Mouse (Mus musculus): ENCODE measurements around the gene A430078G23Rik.

A430078G23Rik gene

GRCm38 (mm10) chr8:3412816-3413215, 59.6 kb downstream of the A430078G23Rik start:
- no peak for DNase-seq

DNA sequence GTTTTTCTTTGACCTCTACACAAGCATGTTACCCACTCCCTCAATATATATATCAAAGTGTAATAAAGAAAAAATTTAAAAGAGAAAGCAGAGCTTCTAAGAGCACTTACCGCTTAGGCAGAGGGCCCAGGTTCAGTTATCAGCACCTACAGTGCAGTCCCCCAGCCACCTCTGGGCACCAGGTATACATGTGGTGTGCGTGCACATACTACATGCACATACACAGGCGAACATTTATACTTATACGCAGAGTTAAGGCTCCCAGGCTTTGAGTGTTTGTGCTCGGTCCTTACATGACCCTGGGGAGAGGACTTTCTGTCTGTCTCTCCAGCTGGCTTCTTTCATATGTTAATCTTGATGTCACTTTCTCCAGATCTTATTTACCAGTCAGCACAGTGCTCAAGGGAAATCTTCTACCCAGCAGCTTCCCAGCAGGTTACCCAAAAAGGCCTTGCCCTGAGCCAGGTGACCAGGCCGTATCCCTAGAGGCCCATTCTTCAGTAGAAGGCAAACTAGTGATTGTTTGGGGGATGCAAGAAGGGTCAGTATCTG, 61.5 kb downstream of the A430078G23Rik start:
- DNase-seq = no peak

DNA sequence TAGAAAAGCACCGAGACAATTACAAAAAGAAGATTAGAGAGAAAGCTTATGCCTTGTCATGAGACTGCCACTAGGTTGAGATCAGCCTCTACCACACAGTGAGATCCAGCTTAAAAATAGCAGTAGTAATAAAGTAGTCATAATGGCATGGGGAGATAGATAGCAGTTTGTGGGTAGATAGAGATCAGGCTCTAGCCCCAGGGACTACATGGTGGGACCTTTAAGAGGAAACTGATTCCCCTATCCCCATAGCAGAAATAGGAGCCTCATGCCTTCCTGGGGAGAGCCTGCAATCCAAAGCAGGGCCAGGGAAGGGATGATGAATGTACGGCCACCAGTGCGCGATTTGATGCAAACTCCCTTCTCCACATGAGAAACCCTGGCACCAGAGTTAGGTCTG, 62.0 kb downstream of the A430078G23Rik start:
- DNase-seq = no peak

DNA sequence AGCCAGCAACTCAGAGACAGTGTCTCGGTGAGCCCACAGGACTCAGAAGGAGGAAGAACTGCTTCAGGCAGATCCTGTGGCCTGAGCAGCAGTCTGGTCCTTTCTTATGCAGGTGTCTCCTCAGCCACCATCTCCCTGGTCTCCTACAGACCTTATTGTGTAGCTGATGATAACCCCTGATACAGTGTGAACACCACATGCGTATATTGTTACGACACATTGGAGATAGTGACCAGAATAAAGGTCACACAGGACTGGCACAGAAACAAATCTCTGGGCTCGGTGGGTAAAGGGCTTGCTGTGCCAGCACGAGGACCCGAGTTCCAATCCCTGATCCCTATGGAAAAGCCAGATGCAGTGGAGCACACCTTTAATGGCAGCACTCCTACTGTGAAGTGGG, 62.4 kb downstream of the A430078G23Rik start:
- no peak for DNase-seq

- no peak for DNase-seq
These were observed 63.6 kb downstream of the A430078G23Rik start for GRCm38 (mm10) chr8:3416846-3417245.

DNA sequence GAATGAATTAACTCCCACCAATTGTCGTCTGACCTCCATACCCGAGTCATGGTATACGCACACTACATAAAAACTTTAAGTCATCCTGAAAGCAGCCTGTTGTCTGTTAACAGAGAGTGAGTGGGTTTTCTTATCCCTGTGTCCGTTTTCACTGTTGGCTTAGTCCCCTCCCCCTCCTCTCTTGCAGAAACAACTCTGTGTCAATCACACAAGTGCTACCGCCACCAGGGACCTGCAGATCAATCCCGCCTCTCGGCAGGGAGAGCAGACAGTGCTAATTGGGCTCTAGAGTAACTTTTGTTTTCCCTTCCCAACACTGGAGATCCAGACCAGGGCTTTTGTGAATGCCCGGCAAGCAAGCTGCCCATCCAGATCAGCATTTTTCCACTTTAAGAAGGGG, 64.2 kb downstream of the A430078G23Rik start:
- no peak for DNase-seq

DNA sequence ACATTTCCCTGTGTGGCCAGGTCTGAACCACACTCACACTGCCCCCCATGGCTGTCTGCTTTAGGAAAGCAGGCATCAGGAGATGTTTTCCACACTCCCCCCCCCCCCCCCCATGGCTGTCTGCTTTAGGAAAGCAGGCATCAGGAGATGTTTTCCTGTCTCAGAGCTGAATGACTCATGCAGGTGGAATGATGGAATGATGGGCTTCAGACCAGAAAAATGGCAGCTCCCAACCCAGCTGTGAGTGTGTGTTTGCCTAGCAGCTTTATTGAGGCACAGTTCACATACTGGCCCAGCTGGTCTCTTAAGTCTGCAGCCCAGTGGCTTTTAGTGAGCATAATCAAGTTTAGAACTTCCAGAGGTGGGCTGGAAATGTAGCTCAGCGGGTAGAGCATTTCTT, 64.9 kb downstream of the A430078G23Rik start:
- no peak for DNase-seq

GRCm38 (mm10) chr8:3420105-3420706, 67.0 kb downstream of the A430078G23Rik start:
- no peak for DNase-seq

DNA sequence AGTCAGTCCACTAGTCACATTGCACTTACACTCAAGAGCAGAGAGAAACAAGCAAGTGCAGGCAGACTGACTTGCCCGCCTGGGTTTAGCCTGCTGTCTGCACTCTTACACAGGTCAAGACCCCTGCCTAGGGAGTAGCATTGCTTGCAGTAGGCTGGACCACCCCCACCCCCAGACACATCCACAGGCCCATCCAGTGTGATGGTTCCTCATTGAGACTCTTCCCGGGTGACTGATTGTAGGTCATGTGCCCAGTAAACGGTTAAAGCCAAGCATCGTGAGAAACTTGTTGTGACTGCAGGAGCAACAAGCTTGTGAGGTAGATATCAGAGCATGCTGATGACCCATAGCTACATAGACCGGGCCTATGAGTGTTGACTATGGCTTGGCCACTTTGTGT, 68.3 kb downstream of the A430078G23Rik start:
- DNase-seq = no peak

GRCm38 (mm10) chr8:3425217-3425616, 72.0 kb downstream of the A430078G23Rik start:
- DNase-seq = no peak

DNA sequence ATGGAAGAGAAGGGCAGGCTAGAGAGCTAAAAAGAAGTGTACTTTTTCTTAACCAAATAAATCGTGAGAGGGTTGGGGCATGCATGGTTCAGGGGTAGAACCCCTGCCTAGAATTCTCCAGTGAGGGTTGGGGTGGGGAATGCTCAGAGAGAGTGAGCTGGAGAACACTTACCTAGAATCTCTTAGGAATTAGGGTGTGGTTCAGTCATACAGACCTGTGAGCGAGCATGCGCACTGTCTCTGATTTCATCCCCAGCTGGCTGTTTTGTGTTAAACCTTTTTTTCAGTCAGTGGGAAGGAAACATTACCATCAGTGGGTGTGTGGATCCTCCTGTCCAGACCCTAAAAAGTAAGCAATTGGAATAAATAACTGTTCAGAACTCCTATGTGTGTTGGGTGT, 73.0 kb downstream of the A430078G23Rik start:
- DNase-seq = no peak

- DNase-seq = no peak
These were observed 75.2 kb downstream of the A430078G23Rik start for GRCm38 (mm10) chr8:3428426-3428825.

GRCm38 (mm10) chr8:3429966-3430365, 76.8 kb downstream of the A430078G23Rik start:
- peak; percentile 76 to 84 for DNase-seq

- no peak for DNase-seq
These were observed 77.9 kb downstream of the A430078G23Rik start for GRCm38 (mm10) chr8:3431113-3431512.

GRCm38 (mm10) chr8:3436492-3436891, 83.3 kb downstream of the A430078G23Rik start:
- no peak for DNase-seq

DNA sequence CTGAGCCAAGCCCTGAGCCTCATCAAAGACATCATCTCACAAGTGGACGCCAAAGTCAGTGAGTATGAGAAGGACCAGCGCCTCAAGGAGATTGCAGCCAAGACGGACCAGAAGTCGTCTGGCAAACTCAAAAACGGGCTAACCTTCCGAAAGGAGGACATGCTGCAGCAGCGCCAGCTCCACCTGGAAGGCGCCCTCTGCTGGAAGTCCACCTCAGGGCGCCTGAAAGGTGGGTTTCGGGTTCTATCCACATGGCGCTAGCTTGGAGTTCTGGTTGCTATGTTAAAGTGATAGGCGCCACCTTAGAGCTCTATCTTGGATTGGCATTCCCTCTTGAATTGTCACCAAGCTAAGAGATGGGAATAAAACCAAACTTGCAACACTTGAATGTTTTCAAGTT, 86.3 kb downstream of the A430078G23Rik start:
- no peak for DNase-seq

Data from kidney, postnatal 25 days (tissue).